Mouse (Mus musculus) neural tube, embryonic 12.5 days (tissue): ENCODE results near the gene Serpind1. TPM values are rescaled to one million over a fixed set of nuclear protein-coding genes. Genes with fewer than 3 reads are reported as not detected.

Source experiments
- ATAC-seq: fragments of 200-750 bp; cut with Nextera tagmentation; 2 replicates; pipeline ENCODE4 v1.8.0; 2017; ENCODE audit warnings: low read depth, mild to moderate bottlenecking, moderate TSS enrichment, moderate library complexity; ENCODE audit not compliant: low FRiP score
- H3K27ac ChIP-seq: fragments of 300-500 bp; sonication (generic); 2 replicates; pipeline ENCODE4 v1.5.1; 2016
- H3K27me3 ChIP-seq: fragments of 300-500 bp; sonication (generic); replicated peaks from 2 replicates; pipeline ENCODE4 v1.6.1; 2016; ENCODE audit warnings: mild to moderate bottlenecking
- H3K36me3 ChIP-seq: fragments of 300-500 bp; sonication (generic); 2 replicates; pipeline ENCODE4 v1.6.1; 2016; ENCODE audit warnings: mild to moderate bottlenecking
- H3K4me1 ChIP-seq: fragments of 300-500 bp; sonication (generic); 2 replicates; pipeline ENCODE4 v1.6.1; 2016
- H3K4me2 ChIP-seq: fragments of 300-500 bp; sonication (generic); replicated peaks from 2 replicates; pipeline ENCODE4 v1.6.1; 2016; ENCODE audit warnings: mild to moderate bottlenecking
- H3K4me3 ChIP-seq: fragments of 300-500 bp; sonication (generic); 2 replicates; pipeline ENCODE4 v1.5.1; 2016
- H3K9ac ChIP-seq: fragments of 300-500 bp; sonication (generic); 2 replicates; pipeline ENCODE4 v1.6.1; 2016; ENCODE audit warnings: mild to moderate bottlenecking
- H3K9me3 ChIP-seq: fragments of 300-500 bp; sonication (generic); 2 replicates; pipeline ENCODE4 v1.6.1; 2016; ENCODE audit warnings: mild to moderate bottlenecking
- WGBS: fragments of 180-500 bp; shearing (Covaris S2); methylation state at CpG from one replicate; pipeline ENCODE4 v1.1.7; 2016; 5-methylcytosine and 5-hydroxymethylcytosine counted together
- polyA plus RNA-seq: library from polyadenylated mRNA; unstranded; fragments of >200 nt; fragmentation: Nextera tagmentation; extraction: Ambion mirVana; gene quantifications from 2 replicates; pipeline ENCODE4 v1.2.1, GENCODE M21; 2016

Gene Serpind1
- polyA plus RNA-seq = 0.35 and 0.41 TPM in 2 replicates

- H3K27ac ChIP-seq = no peak within 1 kb of the TSS
- ATAC-seq = no peak
- no peaks in the 10 kb centered on the region for H3K9me3 ChIP-seq
- H3K9ac ChIP-seq = no peak within 1 kb of the TSS
- peaks cover 7% of the 10 kb centered on the region for H3K36me3 ChIP-seq
- no peaks in the 10 kb centered on the region for H3K27me3 ChIP-seq
- H3K4me3 ChIP-seq = no peak within 1 kb of the TSS
- no peak within 1 kb of the TSS for H3K4me2 ChIP-seq
- WGBS = 80% methylated on average over 2 of the region's 2 CpGs
- H3K4me1 ChIP-seq = no peaks in the 10 kb centered on the region
Observed at GRCm38 (mm10) chr16:17331116-17331515, at the start of gene Serpind1. TSS of gene Serpind1 (plus strand) at chr16:17331371.

- Histone ChIP-seq H3K4me2 (no peak overlapping the region), H3K9me3 (no peaks in the 10 kb centered on the region), H3K36me3 (peaks cover 74% of the 10 kb centered on the region), H3K27me3 (peaks cover 15% of the 10 kb centered on the region), H3K4me1 (peaks cover 1% of the 10 kb centered on the region), H3K9ac (no peak overlapping the region), H3K27ac (no peak overlapping the region), H3K4me3 (no peak overlapping the region)
- WGBS = 88% methylated on average over 6 of the region's 6 CpGs
- ATAC-seq = no peak
Observed at GRCm38 (mm10) chr16:17283151-17283550, 48.0 kb upstream of the Serpind1 start.

GRCm38 (mm10) chr16:17287103-17287502 is 44.1 kb upstream of the Serpind1 start:
- H3K4me3 ChIP-seq = no peak overlapping the region
- H3K27me3 ChIP-seq = no peaks in the 10 kb centered on the region
- no peak overlapping the region for H3K9ac ChIP-seq
- H3K9me3 ChIP-seq = no peaks in the 10 kb centered on the region
- H3K36me3 ChIP-seq = peaks cover 85% of the 10 kb centered on the region
- H3K27ac ChIP-seq = no peak overlapping the region
- H3K4me1 ChIP-seq = no peaks in the 10 kb centered on the region
- ATAC-seq = no peak
- 82% methylated on average over 2 of the region's 2 CpGs for WGBS
- no peak overlapping the region for H3K4me2 ChIP-seq

GRCm38 (mm10) chr16:17291016-17291415 is 40.2 kb upstream of the Serpind1 start:
- H3K9ac ChIP-seq = no peak overlapping the region
- H3K4me1 ChIP-seq = no peaks in the 10 kb centered on the region
- H3K9me3 ChIP-seq = no peaks in the 10 kb centered on the region
- H3K4me3 ChIP-seq = no peak overlapping the region
- no peak overlapping the region for H3K4me2 ChIP-seq
- ATAC-seq = no peak
- no peak overlapping the region for H3K27ac ChIP-seq
- WGBS = 94% methylated on average over 2 of the region's 2 CpGs
- H3K27me3 ChIP-seq = no peaks in the 10 kb centered on the region
- peaks cover 70% of the 10 kb centered on the region for H3K36me3 ChIP-seq

- 2% methylated on average over 2 of the region's 2 CpGs for WGBS
- H3K36me3 ChIP-seq = peaks cover 71% of the 10 kb centered on the region
- H3K9ac ChIP-seq = no peak overlapping the region
- H3K4me2 ChIP-seq = no peak overlapping the region
- H3K27me3 ChIP-seq = no peaks in the 10 kb centered on the region
- H3K4me3 ChIP-seq = no peak overlapping the region
- H3K9me3 ChIP-seq = no peaks in the 10 kb centered on the region
- no peak for ATAC-seq
- no peaks in the 10 kb centered on the region for H3K4me1 ChIP-seq
- no peak overlapping the region for H3K27ac ChIP-seq
Observed at GRCm38 (mm10) chr16:17292751-17293150, 38.4 kb upstream of the Serpind1 start.

- Histone ChIP-seq H3K4me2 (no peak overlapping the region), H3K27ac (no peak overlapping the region), H3K27me3 (no peaks in the 10 kb centered on the region), H3K4me1 (no peaks in the 10 kb centered on the region), H3K4me3 (no peak overlapping the region), H3K9me3 (no peaks in the 10 kb centered on the region), H3K36me3 (peaks cover 88% of the 10 kb centered on the region), H3K9ac (no peak overlapping the region)
- WGBS = 92% methylated on average over 3 of the region's 3 CpGs
- no peak for ATAC-seq
Observed at GRCm38 (mm10) chr16:17300818-17301217, 30.4 kb upstream of the Serpind1 start.

- WGBS = 87% methylated on average over 5 of the region's 5 CpGs
- Histone ChIP-seq H3K4me2 (no peak overlapping the region), H3K9me3 (no peaks in the 10 kb centered on the region), H3K4me1 (no peaks in the 10 kb centered on the region), H3K36me3 (peaks cover 84% of the 10 kb centered on the region), H3K9ac (no peak overlapping the region), H3K27me3 (no peaks in the 10 kb centered on the region), H3K27ac (no peak overlapping the region), H3K4me3 (no peak overlapping the region)
- no peak for ATAC-seq
Observed at GRCm38 (mm10) chr16:17303521-17304245, 27.5 kb upstream of the Serpind1 start.

GRCm38 (mm10) chr16:17307461-17307860 is 23.7 kb upstream of the Serpind1 start:
- H3K27ac ChIP-seq = no peak overlapping the region
- H3K36me3 ChIP-seq = peaks cover 86% of the 10 kb centered on the region
- no peaks in the 10 kb centered on the region for H3K4me1 ChIP-seq
- no peaks in the 10 kb centered on the region for H3K9me3 ChIP-seq
- H3K27me3 ChIP-seq = no peaks in the 10 kb centered on the region
- ATAC-seq = no peak
- no peak overlapping the region for H3K9ac ChIP-seq
- H3K4me2 ChIP-seq = no peak overlapping the region
- 95% methylated on average over 5 of the region's 5 CpGs for WGBS
- no peak overlapping the region for H3K4me3 ChIP-seq

GRCm38 (mm10) chr16:17309036-17309435 is 22.1 kb upstream of the Serpind1 start:
- Histone ChIP-seq H3K4me3 (no peak overlapping the region), H3K4me1 (no peaks in the 10 kb centered on the region), H3K9ac (no peak overlapping the region), H3K9me3 (no peaks in the 10 kb centered on the region), H3K27ac (no peak overlapping the region), H3K27me3 (no peaks in the 10 kb centered on the region), H3K36me3 (peaks cover 88% of the 10 kb centered on the region), H3K4me2 (no peak overlapping the region)
- no peak for ATAC-seq
- 92% methylated on average over 10 of the region's 10 CpGs for WGBS

- H3K9ac ChIP-seq = no peak overlapping the region
- H3K4me2 ChIP-seq = no peak overlapping the region
- 93% methylated on average over 5 of the region's 5 CpGs for WGBS
- no peaks in the 10 kb centered on the region for H3K27me3 ChIP-seq
- H3K27ac ChIP-seq = no peak overlapping the region
- H3K9me3 ChIP-seq = no peaks in the 10 kb centered on the region
- H3K4me3 ChIP-seq = no peak overlapping the region
- peaks cover 91% of the 10 kb centered on the region for H3K36me3 ChIP-seq
- no peaks in the 10 kb centered on the region for H3K4me1 ChIP-seq
- no peak for ATAC-seq
Observed at GRCm38 (mm10) chr16:17312531-17312930, 18.6 kb upstream of the Serpind1 start.

- H3K27me3 ChIP-seq = no peaks in the 10 kb centered on the region
- peaks cover 71% of the 10 kb centered on the region for H3K36me3 ChIP-seq
- H3K4me3 ChIP-seq = no peak overlapping the region
- ATAC-seq = no peak
- H3K27ac ChIP-seq = no peak overlapping the region
- no peaks in the 10 kb centered on the region for H3K4me1 ChIP-seq
- H3K4me2 ChIP-seq = no peak overlapping the region
- 95% methylated on average over 7 of the region's 7 CpGs for WGBS
- H3K9me3 ChIP-seq = no peaks in the 10 kb centered on the region
- no peak overlapping the region for H3K9ac ChIP-seq
Observed at GRCm38 (mm10) chr16:17316554-17316953, 14.6 kb upstream of the Serpind1 start.

GRCm38 (mm10) chr16:17321481-17321880 is 9.7 kb upstream of the Serpind1 start:
- no peak for ATAC-seq
- H3K27ac ChIP-seq = no peak overlapping the region
- no peaks in the 10 kb centered on the region for H3K9me3 ChIP-seq
- H3K4me1 ChIP-seq = no peaks in the 10 kb centered on the region
- no peak overlapping the region for H3K4me3 ChIP-seq
- H3K4me2 ChIP-seq = no peak overlapping the region
- 79% methylated on average over 5 of the region's 5 CpGs for WGBS
- H3K27me3 ChIP-seq = no peaks in the 10 kb centered on the region
- peaks cover 57% of the 10 kb centered on the region for H3K36me3 ChIP-seq
- no peak overlapping the region for H3K9ac ChIP-seq

GRCm38 (mm10) chr16:17324745-17325144 is 6.4 kb upstream of the Serpind1 start:
- Histone ChIP-seq H3K4me2 (no peak overlapping the region), H3K9ac (no peak overlapping the region), H3K36me3 (peaks cover 37% of the 10 kb centered on the region), H3K4me1 (no peaks in the 10 kb centered on the region), H3K9me3 (no peaks in the 10 kb centered on the region), H3K27ac (no peak overlapping the region), H3K4me3 (no peak overlapping the region), H3K27me3 (no peaks in the 10 kb centered on the region)
- WGBS = 95% methylated on average over 5 of the region's 5 CpGs
- no peak for ATAC-seq
